Mouse (Mus musculus) intestine, embryonic 15.5 days (tissue): ENCODE measurements around the gene Birc6. TPM values are rescaled to one million over a fixed set of nuclear protein-coding genes. Genes with fewer than 3 reads are reported as not detected.
A peak's percentile ranks its signal among the peaks of the same experiment; 100 is the strongest.

Experiments used
- ATAC-seq: fragments of 200-750 bp; cut with Nextera tagmentation; 2 replicates; pipeline ENCODE4 v1.8.0; 2017; ENCODE audit warnings: moderate TSS enrichment, moderate library complexity
- H3K27ac ChIP-seq: fragments of 300-500 bp; sonication (generic); 2 replicates; pipeline ENCODE4 v1.5.1; 2015; ENCODE audit warnings: mild to moderate bottlenecking, inconsistent platforms
- H3K27me3 ChIP-seq: fragments of 300-500 bp; sonication (generic); replicated peaks from 2 replicates; pipeline ENCODE4 v1.6.1; 2015; ENCODE audit warnings: inconsistent platforms
- H3K36me3 ChIP-seq: fragments of 300-500 bp; sonication (generic); 2 replicates; pipeline ENCODE4 v1.6.1; 2015; ENCODE audit warnings: inconsistent platforms
- H3K4me1 ChIP-seq: fragments of 300-500 bp; sonication (generic); replicated peaks from 2 replicates; pipeline ENCODE4 v1.6.1; 2015; ENCODE audit warnings: inconsistent platforms
- H3K4me2 ChIP-seq: fragments of 300-500 bp; sonication (generic); replicated peaks from 2 replicates; pipeline ENCODE4 v1.6.1; 2015; ENCODE audit warnings: mild to moderate bottlenecking, inconsistent platforms
- H3K4me3 ChIP-seq: fragments of 300-500 bp; sonication (generic); replicated peaks from 2 replicates; pipeline ENCODE4 v1.5.1; 2015; ENCODE audit warnings: inconsistent platforms
- H3K9ac ChIP-seq: fragments of 300-500 bp; sonication (generic); 2 replicates; pipeline ENCODE4 v1.6.1; 2015; ENCODE audit warnings: inconsistent platforms
- H3K9me3 ChIP-seq: fragments of 300-500 bp; sonication (generic); 2 replicates; pipeline ENCODE4 v1.6.1; 2016; ENCODE audit warnings: inconsistent platforms
- WGBS: fragments of 180-500 bp; shearing (Covaris S2); methylation state at CpG from one replicate; pipeline ENCODE4 v1.1.7; 2015; 5-methylcytosine and 5-hydroxymethylcytosine counted together
- polyA plus RNA-seq: library from polyadenylated mRNA; unstranded; fragments of >200 nt; fragmentation: Nextera tagmentation; extraction: Ambion mirVana; gene quantifications from 2 replicates; pipeline ENCODE4 v1.2.1, GENCODE M21; 2015

The Birc6 gene
- polyA plus RNA-seq, result 68.7 and 83.2 TPM in 2 replicates

DNA sequence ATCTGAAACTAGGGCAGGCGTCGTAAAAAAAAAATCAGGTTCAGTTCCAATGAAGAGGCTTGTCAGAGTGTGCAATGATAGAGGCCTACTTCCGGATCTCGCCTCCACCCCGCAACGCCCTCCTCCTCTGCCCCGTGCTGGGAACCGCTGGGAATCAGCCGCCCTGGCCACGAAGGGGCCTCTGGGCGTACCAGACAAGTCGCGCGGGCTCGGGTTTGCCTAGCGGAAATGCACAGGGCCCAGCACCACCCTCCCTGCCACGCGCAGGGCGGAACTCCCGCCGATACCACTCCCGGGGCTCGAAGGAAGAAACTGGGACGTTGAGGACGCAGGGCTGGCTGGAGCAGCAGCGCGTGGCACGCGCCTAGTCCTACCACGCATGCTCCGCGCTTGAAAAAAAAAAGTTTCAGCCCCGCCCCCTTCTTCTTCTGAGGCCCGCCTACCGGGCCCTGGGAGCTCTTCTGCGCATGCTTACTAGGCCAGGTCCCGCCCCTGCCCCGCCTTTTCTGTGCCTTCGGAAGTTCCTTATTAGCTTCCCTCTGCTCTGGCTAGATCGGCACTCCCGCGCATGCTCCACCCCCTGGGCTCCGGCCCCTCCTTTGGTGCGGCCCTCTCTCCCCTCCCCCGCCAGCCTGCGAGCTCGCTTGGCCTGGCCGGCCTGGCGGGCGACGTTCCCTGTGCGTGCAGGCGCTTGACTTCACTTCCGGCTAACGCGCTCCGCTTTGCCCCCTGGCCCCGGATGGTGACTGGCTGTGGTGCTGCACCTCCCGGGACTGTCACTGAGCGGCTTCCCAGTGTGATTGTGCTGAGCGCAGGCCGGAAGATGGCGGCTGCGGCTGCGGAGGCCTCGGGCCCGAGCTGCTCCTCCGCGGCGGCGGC lies at the start of gene Birc6:
Gene Birc6, plus strand, starts transcription at position 567 of the 879 bp plus-strand sequence.
- no peaks in the 10 kb centered on the region for H3K9me3 ChIP-seq
- peak within 1 kb of the TSS; percentile 77 for H3K4me2 ChIP-seq
- peak within 1 kb of the TSS; percentile 95 for H3K4me3 ChIP-seq
- peak within 1 kb of the TSS; percentile 100 for H3K27ac ChIP-seq
- ATAC-seq, result peak; percentile 98
- WGBS, result under 1% methylated on average over 63 of the region's 71 CpGs
- H3K36me3 ChIP-seq, result no peaks in the 10 kb centered on the region
- H3K9ac ChIP-seq, result peak within 1 kb of the TSS; percentile 99
- H3K27me3 ChIP-seq, result no peaks in the 10 kb centered on the region
- 0 out of 2 replicates have a peak, but pooled peaks cover 5% of the 10 kb centered on the region for H3K4me1 ChIP-seq

DNA sequence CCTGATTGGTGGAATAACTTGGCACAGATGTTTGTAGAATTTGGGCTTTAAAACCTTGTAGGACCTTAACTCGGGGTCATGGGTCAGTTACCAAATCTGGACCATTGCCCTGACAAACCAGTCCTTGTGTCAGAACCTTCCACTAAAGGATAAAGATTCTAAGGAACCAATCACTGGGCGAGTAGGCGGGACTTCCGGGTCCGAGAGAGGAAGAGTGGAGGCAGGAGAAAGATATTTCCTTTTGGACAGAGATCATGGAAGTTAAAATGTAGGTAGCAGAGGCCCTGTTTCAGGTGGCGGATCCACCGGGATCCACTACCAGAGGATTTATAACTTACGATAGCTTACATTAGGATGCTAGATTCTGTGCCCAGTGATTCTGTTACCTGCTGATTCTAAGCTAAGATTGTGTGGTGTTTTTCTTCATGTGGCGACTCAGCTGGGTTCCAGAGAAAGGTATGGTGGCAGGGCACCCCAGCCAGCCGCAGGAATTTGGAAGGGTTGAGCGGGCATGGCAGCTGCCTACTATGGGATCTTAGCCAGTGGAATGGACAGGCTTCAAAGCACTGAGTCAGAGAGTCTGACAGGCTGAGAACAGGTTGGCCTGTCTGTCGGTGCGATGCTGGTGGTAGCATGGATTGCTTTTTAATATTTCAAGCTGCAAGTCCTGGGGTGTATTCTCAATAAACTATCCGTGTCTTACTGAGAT lies 47.6 kb upstream of the Birc6 start:
- ATAC-seq, result no peak
- Histone ChIP-seq H3K9ac (no peak overlapping the region), H3K4me2 (no peak overlapping the region), H3K27me3 (no peaks in the 10 kb centered on the region), H3K4me1 (no peaks in the 10 kb centered on the region), H3K36me3 (no peaks in the 10 kb centered on the region), H3K27ac (no peak overlapping the region), H3K9me3 (no peaks in the 10 kb centered on the region), H3K4me3 (no peak overlapping the region)
- WGBS, result 86% methylated on average over 14 of the region's 14 CpGs

DNA sequence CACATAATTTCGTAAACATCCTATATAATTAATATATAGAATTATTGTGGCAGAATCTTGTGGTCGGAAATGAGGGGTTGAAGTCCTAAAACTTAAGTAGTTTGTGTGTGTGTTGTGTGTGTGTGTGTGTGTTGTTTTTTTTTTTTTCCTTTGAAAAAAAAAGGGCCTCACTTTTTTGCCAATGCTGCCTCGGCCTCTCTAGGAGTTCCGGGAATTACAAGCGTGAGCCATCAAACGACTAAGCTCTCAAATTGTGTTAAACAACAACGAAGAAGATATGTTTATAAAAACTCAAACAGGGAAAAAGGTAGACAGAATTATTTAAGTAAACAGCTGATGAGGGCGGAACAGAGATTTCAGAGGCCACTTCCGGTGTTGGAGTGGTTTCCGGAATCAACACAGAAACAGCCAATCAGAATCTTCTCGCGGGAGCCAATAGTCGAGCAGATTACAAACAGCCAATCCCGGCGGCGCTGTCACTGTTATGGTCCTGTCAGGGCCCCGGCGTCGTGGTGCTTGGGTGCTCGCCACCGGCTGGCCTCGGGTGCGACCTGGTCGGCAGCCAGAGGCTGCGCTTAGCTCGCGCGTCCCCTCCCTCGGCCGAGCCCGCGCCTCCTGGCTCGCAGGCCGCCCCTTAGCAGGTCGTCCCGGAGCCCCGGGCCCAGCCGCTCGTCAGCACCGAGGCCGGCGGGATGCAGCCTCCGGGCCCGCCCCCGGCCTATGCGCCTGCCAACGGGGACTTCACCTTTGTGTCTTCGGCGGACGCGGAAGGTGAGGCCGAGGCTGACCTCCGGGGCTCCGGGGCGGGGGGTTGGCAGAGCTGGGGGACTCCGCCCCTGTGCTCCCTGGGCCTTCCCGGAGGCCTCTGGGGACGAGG lies 38.8 kb upstream of the Birc6 start, which contains the start of gene Yipf4:
Gene Yipf4, plus strand, starts transcription at position 470 of the 877 bp plus-strand sequence.
- 4% methylated on average over 58 of the region's 58 CpGs for WGBS
- Histone ChIP-seq H3K9ac (peak within 1 kb of the TSS; percentile 82), H3K4me1 (no peaks in the 10 kb centered on the region), H3K27ac (peak within 1 kb of the TSS; percentile 91), H3K27me3 (no peaks in the 10 kb centered on the region), H3K4me3 (peak within 1 kb of the TSS; percentile 89), H3K36me3 (peaks cover 4% of the 10 kb centered on the region; the same call in 1 of the 2 replicates), H3K9me3 (no peaks in the 10 kb centered on the region), H3K4me2 (peak within 1 kb of the TSS; percentile 52)
- ATAC-seq, result peak; percentile 100

GRCm38 (mm10) chr17:74489901-74490220 lies 38.2 kb upstream of the Birc6 start:
- 1% methylated on average over 12 of the region's 12 CpGs for WGBS
- Histone ChIP-seq H3K27ac (peak overlapping the region; percentile 91), H3K9ac (peak overlapping the region; percentile 82), H3K4me3 (peak overlapping the region; percentile 89), H3K4me2 (peak overlapping the region; percentile 52), H3K36me3 (peaks cover 8% of the 10 kb centered on the region; the same call in 1 of the 2 replicates), H3K27me3 (no peaks in the 10 kb centered on the region), H3K9me3 (no peaks in the 10 kb centered on the region), H3K4me1 (no peaks in the 10 kb centered on the region)
- ATAC-seq, result no peak

DNA sequence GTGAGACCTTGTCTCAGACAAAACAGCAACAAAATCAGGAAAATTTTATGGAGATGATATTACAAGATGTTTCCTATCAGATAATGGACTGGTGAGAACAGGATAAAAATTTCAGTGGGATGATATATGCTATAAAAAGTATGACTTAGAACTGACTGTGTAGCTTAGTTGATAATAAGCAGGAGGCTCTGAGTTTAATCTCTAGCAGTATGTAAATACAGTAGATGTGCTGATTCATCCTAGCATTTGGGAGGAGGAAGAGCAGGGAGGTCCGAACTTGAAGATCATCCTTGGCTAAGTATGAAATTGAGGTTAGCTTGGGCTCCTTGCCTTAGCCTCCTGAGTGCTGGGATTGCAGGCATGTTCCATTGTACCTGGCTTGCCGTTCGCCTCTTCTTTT lies 36.5 kb upstream of the Birc6 start:
- Histone ChIP-seq H3K4me1 (no peaks in the 10 kb centered on the region), H3K36me3 (peaks cover 11% of the 10 kb centered on the region; the same call in 1 of the 2 replicates), H3K9me3 (no peaks in the 10 kb centered on the region), H3K27me3 (no peaks in the 10 kb centered on the region), H3K4me2 (no peak overlapping the region), H3K27ac (no peak overlapping the region), H3K4me3 (no peak overlapping the region), H3K9ac (no peak overlapping the region)
- 96% methylated on average over 3 of the region's 3 CpGs for WGBS
- ATAC-seq, result no peak

DNA sequence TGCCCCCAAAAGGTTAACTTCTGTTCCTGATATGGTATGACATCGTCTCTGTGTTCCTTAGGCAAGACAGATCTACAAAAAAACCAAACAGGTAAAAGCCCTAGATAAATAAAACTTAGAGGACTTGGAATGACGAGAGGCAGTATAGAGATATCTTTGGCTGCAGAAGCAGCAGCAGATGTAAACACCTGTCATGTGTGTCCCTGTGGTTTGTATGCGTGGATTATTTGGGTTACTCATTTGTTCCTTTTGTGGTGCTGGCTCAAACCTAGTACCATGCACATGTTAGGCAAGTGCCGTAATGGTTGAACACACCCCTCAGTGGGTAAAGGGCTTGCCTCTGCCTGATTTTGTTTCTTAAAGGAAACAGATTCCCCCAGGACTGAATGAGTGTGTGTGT lies 27.9 kb upstream of the Birc6 start:
- Histone ChIP-seq H3K27me3 (no peaks in the 10 kb centered on the region), H3K4me3 (no peak overlapping the region), H3K4me2 (no peak overlapping the region), H3K36me3 (peaks cover 9% of the 10 kb centered on the region; the same call in 1 of the 2 replicates), H3K4me1 (no peaks in the 10 kb centered on the region), H3K27ac (no peak overlapping the region), H3K9ac (no peak overlapping the region), H3K9me3 (no peaks in the 10 kb centered on the region)
- ATAC-seq, result no peak
- 60% methylated on average over 4 of the region's 4 CpGs for WGBS

GRCm38 (mm10) chr17:74501085-74501484 lies 27.0 kb upstream of the Birc6 start:
- H3K4me3 ChIP-seq, result no peak overlapping the region
- H3K27me3 ChIP-seq, result no peaks in the 10 kb centered on the region
- no peak overlapping the region for H3K27ac ChIP-seq
- ATAC-seq, result no peak
- H3K4me2 ChIP-seq, result no peak overlapping the region
- H3K36me3 ChIP-seq, result peaks cover 9% of the 10 kb centered on the region; the same call in 1 of the 2 replicates
- no peaks in the 10 kb centered on the region for H3K4me1 ChIP-seq
- H3K9me3 ChIP-seq, result no peaks in the 10 kb centered on the region
- H3K9ac ChIP-seq, result no peak overlapping the region

- no peak for ATAC-seq
These were observed 20.2 kb upstream of the Birc6 start for GRCm38 (mm10) chr17:74507934-74508333.

DNA sequence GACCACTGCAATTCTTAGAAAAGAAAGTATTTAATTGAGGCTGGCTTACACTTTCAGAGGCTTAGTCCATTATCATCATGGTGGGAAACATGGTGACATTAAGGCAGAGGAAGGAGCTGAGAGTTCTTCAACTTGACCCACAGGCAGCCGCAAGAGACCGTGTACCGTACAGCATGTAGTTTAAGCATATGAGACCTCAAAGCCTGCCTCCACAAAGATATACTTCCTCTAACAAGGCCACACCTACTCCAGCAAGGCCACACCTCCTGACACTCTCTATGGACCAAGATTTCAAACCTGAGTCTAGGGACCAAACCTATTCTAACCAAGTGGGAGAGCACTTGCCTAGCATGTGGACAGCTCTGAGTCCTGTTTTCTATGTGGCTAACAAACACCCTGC lies 19.5 kb upstream of the Birc6 start:
- no peak overlapping the region for H3K9ac ChIP-seq
- no peak overlapping the region for H3K4me2 ChIP-seq
- no peak overlapping the region for H3K27ac ChIP-seq
- 81% methylated on average over 3 of the region's 3 CpGs for WGBS
- no peaks in the 10 kb centered on the region for H3K4me1 ChIP-seq
- no peaks in the 10 kb centered on the region for H3K36me3 ChIP-seq
- no peak overlapping the region for H3K4me3 ChIP-seq
- no peaks in the 10 kb centered on the region for H3K27me3 ChIP-seq
- no peak for ATAC-seq
- H3K9me3 ChIP-seq, result no peaks in the 10 kb centered on the region

More at GRCm38 (mm10) chr17:74507934-74508333, 20.2 kb upstream of the Birc6 start:
- no peak overlapping the region for H3K4me2 ChIP-seq
- no peaks in the 10 kb centered on the region for H3K27me3 ChIP-seq
- no peak overlapping the region for H3K27ac ChIP-seq
- no peak overlapping the region for H3K9ac ChIP-seq
- no peaks in the 10 kb centered on the region for H3K36me3 ChIP-seq
- H3K4me1 ChIP-seq, result no peaks in the 10 kb centered on the region
- no peak overlapping the region for H3K4me3 ChIP-seq
- WGBS, result 76% methylated on average over 2 of the region's 2 CpGs
- H3K9me3 ChIP-seq, result no peaks in the 10 kb centered on the region

- Histone ChIP-seq H3K27ac (no peak overlapping the region), H3K4me1 (no peaks in the 10 kb centered on the region), H3K9ac (no peak overlapping the region), H3K4me2 (no peak overlapping the region), H3K9me3 (no peaks in the 10 kb centered on the region), H3K4me3 (no peak overlapping the region), H3K27me3 (no peaks in the 10 kb centered on the region), H3K36me3 (no peaks in the 10 kb centered on the region)
- no peak for ATAC-seq
- 82% methylated on average over 2 of the region's 2 CpGs for WGBS
These were observed 15.8 kb upstream of the Birc6 start for GRCm38 (mm10) chr17:74512308-74512707.

DNA sequence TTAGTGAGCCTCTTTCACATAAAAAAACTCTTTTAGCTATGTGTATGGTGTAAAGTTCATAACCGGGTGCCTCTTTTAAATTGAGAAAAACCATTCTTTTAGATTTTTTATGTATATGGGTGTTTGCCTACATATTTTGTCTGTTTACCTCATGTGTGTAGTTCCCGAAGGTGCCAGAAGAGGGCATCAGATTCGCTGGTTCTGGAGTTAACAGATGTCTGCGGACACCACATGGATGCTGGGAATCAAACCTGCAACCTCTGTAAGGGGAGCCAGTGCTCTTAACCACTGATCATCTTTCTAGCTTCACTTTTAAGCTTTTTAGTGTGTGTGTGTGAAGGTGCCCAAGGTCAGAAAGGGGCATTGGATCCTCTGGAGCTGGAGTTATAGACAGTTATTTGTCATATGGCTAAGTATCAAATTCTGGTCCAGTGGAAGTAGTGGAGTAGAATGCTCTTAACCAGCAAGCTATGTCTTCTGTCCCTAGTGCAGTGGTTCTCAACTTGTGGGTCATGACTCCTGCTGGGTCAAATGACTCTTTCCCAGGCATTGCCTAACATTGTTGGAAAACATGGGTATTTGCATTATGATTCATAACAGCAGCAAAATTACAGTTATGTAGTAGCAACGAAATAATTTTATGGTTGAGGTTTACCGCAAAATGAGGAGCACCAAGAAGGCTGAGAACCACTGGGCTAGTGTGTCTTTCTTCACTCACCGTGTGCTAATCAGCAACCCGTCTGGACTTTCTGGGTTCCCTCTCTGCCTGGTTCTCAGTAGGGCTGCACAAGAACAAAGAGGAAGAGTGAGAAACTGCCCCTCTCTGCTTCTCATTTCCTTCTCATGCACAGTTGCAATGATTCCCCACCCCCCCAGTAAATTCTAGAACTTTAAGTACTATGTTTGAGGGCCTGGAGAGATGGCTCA lies 5.0 kb upstream of the Birc6 start:
- H3K4me1 ChIP-seq, result 0 out of 2 replicates have a peak, but pooled peaks cover 3% of the 10 kb centered on the region
- 84% methylated on average over 8 of the region's 8 CpGs for WGBS
- no peak for ATAC-seq
- no peak overlapping the region for H3K4me3 ChIP-seq
- H3K27ac ChIP-seq, result no peak overlapping the region
- no peaks in the 10 kb centered on the region for H3K27me3 ChIP-seq
- no peak overlapping the region for H3K4me2 ChIP-seq
- no peak overlapping the region for H3K9ac ChIP-seq
- H3K9me3 ChIP-seq, result no peaks in the 10 kb centered on the region
- H3K36me3 ChIP-seq, result no peaks in the 10 kb centered on the region
